Mouse (Mus musculus) kidney, adult 2 months (tissue): ENCODE measurements around the gene Fbxl4.

Experiments
- CTCF ChIP-seq: fragments of 200-500 bp; conservative IDR thresholded peaks from 2 replicates; pipeline ENCODE4 v1.5.1; 2011; ENCODE audit warnings: low read depth, mild to moderate bottlenecking, control low read depth, low read length, moderate library complexity, mixed read lengths; ENCODE audit not compliant: insufficient read depth, insufficient read length
- POLR2A ChIP-seq: fragments of 200-500 bp; IDR thresholded peaks from one replicate; pipeline ENCODE4 v1.6.1; 2011; ENCODE audit warnings: low read depth, low read length, control low read depth

GRCm38 (mm10) chr4:22420627-22421026 lies 63.3 kb downstream of the Fbxl4 start:
- TF ChIP-seq CTCF: no peak
- no peak for TF ChIP-seq POLR2A
